Mouse (Mus musculus) hindbrain, embryonic 16.5 days (tissue): ENCODE results near the gene Cplane1. TPM values are rescaled to one million over a fixed set of nuclear protein-coding genes. Genes with fewer than 3 reads are reported as not detected.
"Not testable (repeated sequence)": the region's sequence is repeated elsewhere in the genome, so short reads cannot be mapped to it uniquely, and the experiment has no call there.

Experiments
- ATAC-seq: fragments of 200-750 bp; cut with Nextera tagmentation; 2 replicates; pipeline ENCODE4 v1.8.0; 2017; ENCODE audit warnings: moderate TSS enrichment, moderate library complexity
- H3K27ac ChIP-seq: fragments of 300-500 bp; sonication (generic); 2 replicates; pipeline ENCODE4 v1.5.1; 2014; ENCODE audit warnings: low read depth, mild to moderate bottlenecking, control low read depth, low read length, moderate library complexity
- H3K27me3 ChIP-seq: fragments of 300-500 bp; sonication (generic); replicated peaks from 2 replicates; pipeline ENCODE4 v1.6.1; 2014; ENCODE audit warnings: low read length; ENCODE audit not compliant: control insufficient read depth, insufficient read depth
- H3K36me3 ChIP-seq: fragments of 300-500 bp; sonication (generic); 2 replicates; pipeline ENCODE4 v1.6.1; 2014; ENCODE audit warnings: mild to moderate bottlenecking, low read length, moderate library complexity, mixed read lengths; ENCODE audit not compliant: control insufficient read depth, insufficient read depth
- H3K4me1 ChIP-seq: fragments of 300-500 bp; sonication (generic); 2 replicates; pipeline ENCODE4 v1.6.1; 2014; ENCODE audit warnings: low read depth, low read length; ENCODE audit not compliant: control insufficient read depth, insufficient read depth
- H3K4me2 ChIP-seq: fragments of 300-500 bp; sonication (generic); 2 replicates; pipeline ENCODE4 v1.6.1; 2014; ENCODE audit warnings: mild to moderate bottlenecking, low read length, control low read depth, moderate library complexity
- H3K4me3 ChIP-seq: fragments of 300-500 bp; sonication (generic); 2 replicates; pipeline ENCODE4 v1.5.1; 2014; ENCODE audit warnings: mild to moderate bottlenecking, low read length, control low read depth, moderate library complexity
- H3K9ac ChIP-seq: fragments of 300-500 bp; sonication (generic); 2 replicates; pipeline ENCODE4 v1.6.1; 2014; ENCODE audit warnings: low read depth, mild to moderate bottlenecking, control low read depth, low read length, moderate library complexity
- H3K9me3 ChIP-seq: fragments of 300-500 bp; sonication (generic); 2 replicates; pipeline ENCODE4 v1.6.1; 2014; ENCODE audit warnings: mild to moderate bottlenecking, low read length, moderate library complexity; ENCODE audit not compliant: control insufficient read depth
- WGBS: fragments of 180-500 bp; shearing (Covaris S2); extraction: QIAGEN DNeasy Blood & Tissue Kit; methylation state at CpG from one replicate; pipeline ENCODE4 v1.1.7; 2014; 5-methylcytosine and 5-hydroxymethylcytosine counted together
- polyA plus RNA-seq: library from polyadenylated mRNA; unstranded; fragments of >200 nt; fragmentation: Nextera tagmentation; extraction: Ambion mirVana; gene quantifications from 2 replicates; pipeline ENCODE4 v1.2.1, GENCODE M21; 2015

Gene Cplane1
- polyA plus RNA-seq, 1 experiment from 2014 or later, result 13.2 TPM

- no peak for ATAC-seq
- Histone ChIP-seq H3K4me3 (no peak overlapping the region), H3K36me3 (peaks cover 31% of the 10 kb centered on the region), H3K4me2 (no peak overlapping the region), H3K27ac (no peak overlapping the region), H3K9ac (no peak overlapping the region), H3K4me1 (no peaks in the 10 kb centered on the region), H3K9me3 (no peaks in the 10 kb centered on the region), H3K27me3 (no peaks in the 10 kb centered on the region)
Observed at GRCm38 (mm10) chr15:8200317-8200716, 31.4 kb downstream of the Cplane1 start.

GRCm38 (mm10) chr15:8208362-8208761 is 39.5 kb downstream of the Cplane1 start:
- Histone ChIP-seq H3K27ac (no peak overlapping the region), H3K36me3 (peaks cover 14% of the 10 kb centered on the region), H3K9ac (no peak overlapping the region), H3K4me3 (no peak overlapping the region), H3K4me2 (no peak overlapping the region), H3K27me3 (no peaks in the 10 kb centered on the region), H3K9me3 (no peaks in the 10 kb centered on the region), H3K4me1 (no peaks in the 10 kb centered on the region)
- WGBS, result 94% methylated on average over 6 of the region's 6 CpGs
- ATAC-seq, result no peak

- Histone ChIP-seq H3K27ac (no peak overlapping the region), H3K4me3 (no peak overlapping the region), H3K4me2 (no peak overlapping the region), H3K27me3 (no peaks in the 10 kb centered on the region), H3K9me3 (no peaks in the 10 kb centered on the region), H3K4me1 (no peaks in the 10 kb centered on the region), H3K36me3 (peaks cover 29% of the 10 kb centered on the region), H3K9ac (no peak overlapping the region)
- WGBS, result 93% methylated on average over 13 of the region's 13 CpGs
- no peak for ATAC-seq
Observed at GRCm38 (mm10) chr15:8214811-8215210, 45.9 kb downstream of the Cplane1 start.

GRCm38 (mm10) chr15:8234167-8234566 is 65.3 kb downstream of the Cplane1 start:
- not testable (repeated sequence) for H3K9me3 ChIP-seq, H3K4me3 ChIP-seq, H3K4me2 ChIP-seq, H3K27me3 ChIP-seq, H3K9ac ChIP-seq, H3K4me1 ChIP-seq, H3K27ac ChIP-seq, ATAC-seq
- 69% methylated on average over 1 of the region's 1 CpGs for WGBS
- peaks cover 56% of the 10 kb centered on the region for H3K36me3 ChIP-seq

GRCm38 (mm10) chr15:8265946-8266345 is 97.0 kb downstream of the Cplane1 start:
- H3K9me3 ChIP-seq, result no peaks in the 10 kb centered on the region
- H3K27me3 ChIP-seq, result no peaks in the 10 kb centered on the region
- H3K4me2 ChIP-seq, result no peak overlapping the region
- no peak overlapping the region for H3K9ac ChIP-seq
- WGBS, result 89% methylated on average over 3 of the region's 3 CpGs
- H3K4me3 ChIP-seq, result no peak overlapping the region
- no peak for ATAC-seq
- H3K36me3 ChIP-seq, result peaks cover 59% of the 10 kb centered on the region
- H3K27ac ChIP-seq, result no peak overlapping the region
- no peaks in the 10 kb centered on the region for H3K4me1 ChIP-seq

- Histone ChIP-seq H3K27me3 (no peaks in the 10 kb centered on the region), H3K36me3 (peaks cover 64% of the 10 kb centered on the region), H3K4me3 (no peak overlapping the region), H3K4me2 (no peak overlapping the region), H3K9ac (no peak overlapping the region), H3K27ac (no peak overlapping the region), H3K9me3 (no peaks in the 10 kb centered on the region), H3K4me1 (no peaks in the 10 kb centered on the region)
- ATAC-seq, result no peak
- WGBS, result 90% methylated on average over 3 of the region's 3 CpGs
Observed at GRCm38 (mm10) chr15:8267211-8267610, 98.3 kb downstream of the Cplane1 start.

GRCm38 (mm10) chr15:8268231-8268630 is 99.3 kb downstream of the Cplane1 start:
- Histone ChIP-seq H3K27me3 (no peaks in the 10 kb centered on the region), H3K9me3 (no peaks in the 10 kb centered on the region), H3K4me1 (no peaks in the 10 kb centered on the region), H3K36me3 (peaks cover 57% of the 10 kb centered on the region), H3K9ac (no peak overlapping the region), H3K27ac (no peak overlapping the region), H3K4me2 (no peak overlapping the region), H3K4me3 (no peak overlapping the region)
- WGBS, result 89% methylated on average over 8 of the region's 8 CpGs
- no peak for ATAC-seq

GRCm38 (mm10) chr15:8271952-8272351 is 103.0 kb downstream of the Cplane1 start:
- no peak overlapping the region for H3K4me2 ChIP-seq
- peaks cover 41% of the 10 kb centered on the region for H3K36me3 ChIP-seq
- WGBS, result 95% methylated on average over 8 of the region's 8 CpGs
- H3K9ac ChIP-seq, result no peak overlapping the region
- H3K27me3 ChIP-seq, result no peaks in the 10 kb centered on the region
- no peak for ATAC-seq
- no peaks in the 10 kb centered on the region for H3K9me3 ChIP-seq
- no peak overlapping the region for H3K4me3 ChIP-seq
- H3K4me1 ChIP-seq, result no peaks in the 10 kb centered on the region
- no peak overlapping the region for H3K27ac ChIP-seq

- not testable (repeated sequence) for H3K9ac ChIP-seq, H3K27ac ChIP-seq, H3K9me3 ChIP-seq, H3K4me2 ChIP-seq, H3K27me3 ChIP-seq, H3K4me3 ChIP-seq, ATAC-seq, H3K4me1 ChIP-seq, H3K36me3 ChIP-seq
- 94% methylated on average over 4 of the region's 4 CpGs for WGBS
Observed at GRCm38 (mm10) chr15:8277916-8278315, 109.0 kb downstream of the Cplane1 start.

- Histone ChIP-seq H3K9me3 (no peaks in the 10 kb centered on the region), H3K4me3 (peak overlapping the region; percentile 35), H3K9ac (peak overlapping the region; percentile 31; the same call in 1 of the 2 replicates), H3K4me1 (no peaks in the 10 kb centered on the region), H3K4me2 (peak overlapping the region; percentile 68), H3K36me3 (no peaks in the 10 kb centered on the region), H3K27ac (no peak overlapping the region), H3K27me3 (no peaks in the 10 kb centered on the region)
- 36% methylated on average over 17 of the region's 17 CpGs for WGBS
- ATAC-seq, result no peak
Observed at GRCm38 (mm10) chr15:8279320-8279779, 110.4 kb downstream of the Cplane1 start.
